Mouse (Mus musculus) liver, postnatal 0 days (tissue): ENCODE measurements around the gene Uso1.

ENCODE experiments used
- CTCF ChIP-seq: sonication (generic); IDR thresholded peaks from 2 replicates; pipeline ENCODE4 v1.5.1; 2016; ENCODE audit warnings: antibody characterized with exemption, low read depth
- EP300 ChIP-seq: IDR thresholded peaks from 2 replicates; pipeline ENCODE4 v1.6.1; 2016; ENCODE audit warnings: antibody characterized with exemption, low read depth, mild to moderate bottlenecking

DNA sequence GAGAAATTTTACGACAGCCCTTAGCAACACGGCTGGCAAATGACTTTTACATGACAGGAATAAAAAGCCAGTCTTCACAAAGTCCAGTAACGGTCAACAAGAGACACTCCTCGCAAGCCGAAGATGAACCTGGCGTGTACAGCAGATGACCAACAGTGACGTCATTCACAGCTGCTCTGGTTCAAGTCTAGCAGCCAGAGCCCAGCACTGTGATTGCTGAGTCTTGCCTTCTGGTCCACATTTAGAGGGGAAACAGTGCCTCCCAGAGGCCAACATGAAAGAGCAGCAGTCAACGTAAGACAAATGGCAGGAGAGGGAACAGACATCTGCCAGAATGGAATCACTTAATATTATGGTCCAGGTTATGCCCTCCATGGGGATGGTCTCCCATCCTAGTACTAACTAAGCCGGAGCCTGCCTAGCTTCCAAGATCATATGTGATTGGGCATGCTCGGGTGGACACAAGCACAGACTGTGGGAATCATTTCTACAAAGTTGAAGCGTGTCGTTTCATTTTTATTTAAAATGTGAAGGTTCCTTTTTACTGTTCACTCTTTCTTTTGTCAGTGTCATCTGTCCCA, 19.8 kb upstream of the Uso1 start:
- peak; percentile 93 for TF ChIP-seq CTCF
- no peak for TF ChIP-seq EP300
